Comparison of ENCODE assay signal across 12 mouse cellular contexts in genomic region chr5:103726281-103726938, GRCm38 (mm10). TPM values are rescaled to one million over a fixed set of nuclear protein-coding genes. Genes with fewer than 3 reads are reported as not detected.
DNase-seq lines count a peak whose midpoint lies in the region; ATAC-seq and TF ChIP-seq lines count a peak whose summit lies in the region.
"Had no signal": no experiment of that assay in that cellular context is flagged by ENCODE, and none has a peak within 500 bp of the region (broad histone marks: within the 10 kb centered on the region; RNA-seq: fewer than 3 reads in every experiment).

No protein-coding gene starts in this region.

- no peak overlapping the region for H3K4me3 ChIP-seq in left cerebral cortex, adult 2 months
- H3K4me3 ChIP-seq in ES-Bruce4 (ENCODE audit: low read depth, low read length) = no peak overlapping the region
- no peak overlapping the region for H3K4me3 ChIP-seq in intestine, embryonic 16.5 days (ENCODE audit: low read length)

- peaks cover 10% of the 10 kb centered on the region for H3K4me1 ChIP-seq in ES-Bruce4 (ENCODE audit: control insufficient read depth, insufficient read depth, low read length)
- H3K4me1 ChIP-seq in intestine, embryonic 16.5 days (ENCODE audit: control insufficient read depth, insufficient read depth, low read length) = no peaks in the 10 kb centered on the region

- no peak overlapping the region for H3K27ac ChIP-seq in left cerebral cortex, adult 2 months
- peak overlapping the region; percentile 66 for H3K27ac ChIP-seq in ES-Bruce4 (ENCODE audit: insufficient read depth, low read length)
- no peak overlapping the region for H3K27ac ChIP-seq in intestine, embryonic 16.5 days (ENCODE audit: low read length)

- H3K36me3 ChIP-seq in ES-Bruce4 (ENCODE audit: control insufficient read depth, insufficient read depth, low read length, poor library complexity, severe bottlenecking) = no peaks in the 10 kb centered on the region
- H3K36me3 ChIP-seq in intestine, embryonic 16.5 days (ENCODE audit: control insufficient read depth, insufficient read depth, low read length) = no peaks in the 10 kb centered on the region
- no peaks in the 10 kb centered on the region for H3K36me3 ChIP-seq in splenic B cell, adult 2 months (ENCODE audit: control insufficient read depth, insufficient read depth, low read length, poor library complexity, severe bottlenecking)

- no peaks in the 10 kb centered on the region for H3K27me3 ChIP-seq in ES-Bruce4 (ENCODE audit: control insufficient read depth, insufficient read depth, low read length, poor library complexity, severe bottlenecking)
- no peaks in the 10 kb centered on the region for H3K27me3 ChIP-seq in intestine, embryonic 16.5 days (replicated peaks; ENCODE audit: control insufficient read depth, insufficient read depth, low read length)
- H3K27me3 ChIP-seq in splenic B cell, adult 2 months (ENCODE audit: control insufficient read depth, insufficient read depth, low read length, poor library complexity, severe bottlenecking) = no peaks in the 10 kb centered on the region

- DNase-seq in left cerebral cortex, postnatal 14 days (ENCODE audit: low spot score in 2 of 2) = peak; percentile 17 to 24
- no peak for DNase-seq in left cerebral cortex, adult 2 months (ENCODE audit: extremely low spot score in 1 of 2, low spot score in 2 of 2)
- peak; percentile 78 for DNase-seq in splenic B cell, adult 2 months (ENCODE audit: low read depth, low spot score)
- DNase-seq in adrenal gland, adult 8-10 months = no peak
- no peak for DNase-seq in heart, adult 8-10 months (ENCODE audit: low spot score)
- no peak for DNase-seq in left cerebral cortex, adult 18-20 months (ENCODE audit: low spot score in 2 of 2)
- DNase-seq: cerebellum, adult 11 months; heart, adult 11 months; kidney, adult 2 months; left cerebral cortex, postnatal 4 days had no signal

- intact Hi-C loops in left cerebral cortex, postnatal 14 days (cut with DNase I) = no loop called here
- intact Hi-C loops in left cerebral cortex, adult 2 months (cut with DNase I) = no loop called here

- no peak overlapping the region for H3K4me2 ChIP-seq in intestine, embryonic 16.5 days (ENCODE audit: low read depth, low read length)

- 38% methylated on average over 8 of the region's 8 CpGs for WGBS in intestine, embryonic 16.5 days

- TF ChIP-seq EP300 in ES-Bruce4 (IDR thresholded peaks at IDR 0.05; ENCODE audit: insufficient read depth, low read depth, low read length) = peak; percentile 80

- H3K9ac ChIP-seq in ES-Bruce4 (ENCODE audit: low read depth, poor library complexity, severe bottlenecking) = 0 out of 2 replicates have a peak overlapping the region, but pooled peaks have one; percentile 27
- no peak overlapping the region for H3K9ac ChIP-seq in intestine, embryonic 16.5 days (ENCODE audit: low read depth, low read length)

- no peaks in the 10 kb centered on the region for H3K9me3 ChIP-seq in ES-Bruce4 (replicated peaks; ENCODE audit: control insufficient read depth, insufficient read depth, low read length, poor library complexity, severe bottlenecking)
- no peaks in the 10 kb centered on the region for H3K9me3 ChIP-seq in intestine, embryonic 16.5 days (ENCODE audit: control insufficient read depth, low read length)

- TF ChIP-seq CTCF in left cerebral cortex, adult 2 months (IDR thresholded peaks at IDR 0.05) = no peak
- no peak for TF ChIP-seq CTCF in ES-Bruce4 (IDR thresholded peaks at IDR 0.05; ENCODE audit: low read depth, low read length)

- TF ChIP-seq POLR2A in ES-Bruce4 (IDR thresholded peaks at IDR 0.05; ENCODE audit: insufficient read depth, low read length) = no peak

- peak; percentile 60 for ATAC-seq in intestine, embryonic 16.5 days

RNA-seq across cellular contexts. Expression of gene Aff1, which starts 34.2 kb away (rescaled TPM):
- total RNA-seq in left cerebral cortex, postnatal 14 days (2021) = 10 to 100 TPM in 1 of 2 experiments, 1 to 10 TPM in 1; 6.7 to 12.0 TPM
- total RNA-seq in left cerebral cortex, adult 2 months (2021) = 10 to 100 TPM; 12.8 to 16.7 TPM
- 23.3 and 26.4 TPM in 2 replicates for polyA plus RNA-seq in ES-Bruce4 (2011; ENCODE audit: insufficient read depth, insufficient read length, low read depth, missing spikeins)
- polyA plus RNA-seq in intestine, embryonic 16.5 days (2015; fragmentation: Nextera tagmentation; extraction: Ambion mirVana) = 3.9 and 5.2 TPM in 2 replicates
- 10 to 100 TPM; 44.1 to 57.5 (median 51.0) TPM for total RNA-seq in adrenal gland, adult 8-10 months (2022)
- total RNA-seq in heart, adult 8-10 months (2022) = 10 to 100 TPM; 39.9 to 43.8 (median 42.7) TPM
- 10 to 100 TPM; 13.3 to 15.4 TPM for total RNA-seq in left cerebral cortex, adult 18-20 months (2021)

Comparison
In these comparisons a context has a peak if more than half of its experiments do, and no peak if none do; other contexts are left out.
1. DNase-seq: peak in left cerebral cortex, postnatal 14 days (2 of 2) and splenic B cell, adult 2 months (single experiment); none in left cerebral cortex, adult 2 months (0 of 2), adrenal gland, adult 8-10 months (single experiment), heart, adult 8-10 months (single experiment) and left cerebral cortex, adult 18-20 months (0 of 2).